Mouse (Mus musculus): ENCODE measurements around the gene H2-M10.6. TPM values are rescaled to one million over a fixed set of nuclear protein-coding genes. Genes with fewer than 3 reads are reported as not detected.
"Not testable (repeated sequence)": the region's sequence is repeated elsewhere in the genome, so short reads cannot be mapped to it uniquely, and the experiment has no call there.

The H2-M10.6 gene
- not detected for total RNA-seq (2021)
- long read RNA-seq, experiment 1, result 0 reads
- long read RNA-seq, experiment 2, result 0 reads

DNA sequence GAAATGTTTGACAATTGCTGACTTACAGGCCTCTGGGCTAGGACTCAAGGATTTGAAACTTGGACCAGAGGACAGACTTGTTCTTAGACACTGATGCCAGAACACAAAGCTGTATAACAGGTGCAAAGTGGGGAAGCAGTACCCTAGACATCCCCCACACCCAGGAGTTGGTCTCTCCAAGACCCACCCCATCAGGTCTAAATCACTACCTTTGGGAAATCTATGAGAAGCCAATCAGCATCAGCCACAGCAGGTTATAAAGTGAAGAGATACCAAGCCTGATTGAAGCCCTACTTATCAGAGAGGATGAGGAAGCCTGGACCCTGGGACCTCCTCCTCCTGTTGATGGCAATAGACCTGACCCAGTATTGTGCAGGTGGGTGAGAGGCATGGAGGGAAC, at the start of gene H2-M10.6:
TSS of gene H2-M10.6 (plus strand) at position 301 of the 400 bp plus-strand sequence.
- Histone ChIP-seq H3K27ac (no peak within 1 kb of the TSS), H3K4me3 (no peak within 1 kb of the TSS)
- TF ChIP-seq CTCF (IDR thresholded peaks at IDR 0.05), result no peak
- intact Hi-C loops (cut with DNase I), result no loop called here
- DNase-seq (ENCODE audit: extremely low spot score in 1 of 2, low spot score in 2 of 2), result no peak

DNA sequence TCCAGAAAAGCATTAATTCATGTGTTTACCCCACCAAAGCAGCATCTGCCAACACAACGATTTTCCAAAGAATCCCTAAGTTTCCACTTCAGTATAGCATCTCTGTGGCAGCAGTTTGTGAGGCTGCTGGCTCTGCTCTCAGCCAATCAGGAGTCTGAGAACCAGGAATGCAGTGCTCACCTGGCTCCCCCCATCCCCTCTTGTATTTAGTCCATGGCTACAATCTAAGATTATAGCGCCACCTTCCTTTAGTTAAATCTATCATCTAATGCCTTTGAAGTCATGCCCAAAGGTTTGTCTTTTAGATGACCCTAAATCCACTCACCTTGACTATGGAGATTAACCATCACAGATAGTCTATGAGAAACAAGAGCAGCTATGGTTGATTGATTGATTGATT, 48.2 kb upstream of the H2-M10.6 start:
- Histone ChIP-seq H3K4me3 (no peak overlapping the region), H3K27ac (no peak overlapping the region)
- intact Hi-C loops (cut with DNase I), result no loop called here
- no peak for DNase-seq (ENCODE audit: extremely low spot score in 1 of 2, low spot score in 2 of 2)
- no peak for TF ChIP-seq CTCF (IDR thresholded peaks at IDR 0.05)

DNA sequence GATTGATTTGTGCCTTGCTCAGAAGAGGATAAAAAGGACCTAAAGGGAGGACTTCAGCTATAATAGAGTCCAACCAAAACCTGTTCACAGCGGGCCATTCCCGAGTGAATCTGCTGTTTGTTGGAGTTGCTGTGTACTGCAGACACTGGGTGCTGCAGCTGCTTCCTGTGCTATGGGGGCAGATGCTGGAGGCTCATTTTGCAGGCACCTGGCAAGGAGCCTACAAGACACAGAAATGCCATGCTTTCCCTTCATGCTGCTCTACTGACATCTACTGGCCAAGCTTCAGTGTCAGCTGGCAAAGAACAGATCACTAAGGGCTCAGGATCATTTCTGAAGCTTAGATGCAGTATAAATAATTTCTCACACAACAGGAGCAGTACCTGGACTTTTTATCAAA, 47.7 kb upstream of the H2-M10.6 start:
- H3K4me3 ChIP-seq; intact Hi-C loops (cut with DNase I); H3K27ac ChIP-seq: not testable (repeated sequence)
- TF ChIP-seq CTCF (IDR thresholded peaks at IDR 0.05), result peak; percentile 48
- peak; percentile 23 to 25 for DNase-seq (ENCODE audit: extremely low spot score in 1 of 2, low spot score in 2 of 2)

DNA sequence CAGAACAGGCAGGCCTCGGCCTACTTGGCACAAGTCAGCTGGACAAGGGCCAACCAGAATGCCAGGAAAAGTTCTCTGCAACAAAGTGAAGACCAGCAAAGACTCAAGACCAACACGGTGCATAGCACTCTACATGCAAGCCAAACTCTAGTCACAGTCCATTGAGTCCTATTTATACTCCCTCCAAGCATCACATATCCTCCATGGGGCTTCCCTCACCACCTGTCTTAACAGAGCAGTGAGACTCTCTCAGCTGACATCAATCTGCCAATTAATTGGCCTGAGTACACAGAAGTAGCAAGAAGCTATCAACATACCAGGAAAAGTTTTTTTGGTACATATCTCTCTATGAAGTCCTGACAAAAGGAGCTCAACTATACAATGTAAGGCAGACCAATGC, 46.6 kb upstream of the H2-M10.6 start:
- H3K27ac ChIP-seq; intact Hi-C loops (cut with DNase I): not testable (repeated sequence)

DNA sequence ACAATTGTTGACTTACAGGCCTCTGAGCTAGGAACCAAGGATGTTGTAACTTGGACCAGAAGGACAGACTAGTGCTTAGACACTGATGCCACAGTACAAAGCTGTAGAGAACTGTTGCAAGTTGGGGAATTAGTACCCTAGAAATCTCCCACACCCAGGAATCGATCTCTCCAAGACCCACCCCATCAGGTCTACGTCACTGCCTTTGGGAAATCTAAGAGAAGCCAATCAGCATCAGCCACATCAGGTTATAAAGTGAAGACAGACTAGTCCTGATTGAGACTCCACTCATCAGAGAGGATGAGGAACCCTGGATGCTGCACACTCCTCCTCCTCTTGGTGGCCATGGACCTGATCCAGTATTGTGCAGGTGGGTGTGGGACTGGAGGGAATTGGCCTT, 39.4 kb upstream of the H2-M10.6 start, which contains the start of gene H2-M10.5:
TSS of gene H2-M10.5 (plus strand) at position 301 of the 400 bp plus-strand sequence.
- DNase-seq (ENCODE audit: extremely low spot score in 1 of 2, low spot score in 2 of 2); intact Hi-C loops (cut with DNase I); H3K4me3 ChIP-seq; H3K27ac ChIP-seq: not testable (repeated sequence)

More for the DNA sequence above, 46.6 kb upstream of the H2-M10.6 start:
- DNase-seq (ENCODE audit: extremely low spot score in 1 of 2, low spot score in 2 of 2); H3K4me3 ChIP-seq: not testable (repeated sequence)

DNA sequence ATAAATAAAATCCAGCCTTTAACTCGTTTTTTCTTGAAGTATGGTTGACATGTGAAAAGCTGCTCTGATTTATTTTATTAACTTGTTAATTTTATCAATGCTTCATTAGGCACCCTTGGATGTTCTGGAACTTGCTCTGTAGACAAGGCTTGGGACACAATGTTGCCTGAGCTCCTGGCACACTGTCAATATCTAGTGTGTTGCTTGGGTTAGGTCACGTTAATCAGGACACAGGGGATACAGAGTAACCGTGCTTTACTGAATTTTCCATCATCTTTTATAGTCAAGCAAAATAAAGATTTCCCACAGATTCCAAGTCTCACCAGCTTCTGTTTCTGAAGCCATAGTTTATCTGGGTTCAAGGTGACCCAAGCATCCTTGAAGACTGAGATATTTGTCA, 30.4 kb upstream of the H2-M10.6 start:
- Histone ChIP-seq H3K27ac (no peak overlapping the region), H3K4me3 (no peak overlapping the region)
- intact Hi-C loops (cut with DNase I), result no loop called here
- no peak for TF ChIP-seq CTCF (IDR thresholded peaks at IDR 0.05)
- DNase-seq (ENCODE audit: extremely low spot score in 1 of 2, low spot score in 2 of 2), result no peak

DNA sequence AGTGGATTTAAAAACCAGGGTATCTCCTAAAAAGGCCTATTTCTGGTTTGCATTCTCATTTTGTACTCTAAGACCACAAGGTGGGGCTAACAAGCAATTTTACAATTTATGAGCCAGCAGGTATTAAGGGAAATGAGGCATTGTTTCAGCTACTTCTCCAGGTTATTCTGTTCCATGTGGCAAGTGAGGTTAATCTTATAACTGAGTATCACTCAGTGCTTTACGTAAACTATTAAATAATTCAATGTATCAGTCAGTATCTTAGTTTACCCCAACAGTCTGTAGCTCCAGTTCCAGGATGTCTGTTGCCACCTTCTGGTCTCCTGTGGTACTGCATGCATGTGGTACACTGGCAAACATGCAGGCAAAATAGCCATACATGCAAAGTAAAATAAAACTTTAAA, 25.5 kb upstream of the H2-M10.6 start:
- H3K27ac ChIP-seq, H3K4me3 ChIP-seq: not testable (repeated sequence)
- peak; percentile 12 to 24 for DNase-seq (ENCODE audit: extremely low spot score in 1 of 2, low spot score in 2 of 2)
- intact Hi-C loops (cut with DNase I), result loop anchor here (2.0 kb wide), 1 partner anchor 478 kb away; no protein-coding TSS in a partner anchor
- peak; percentile 78 for TF ChIP-seq CTCF (IDR thresholded peaks at IDR 0.05)

DNA sequence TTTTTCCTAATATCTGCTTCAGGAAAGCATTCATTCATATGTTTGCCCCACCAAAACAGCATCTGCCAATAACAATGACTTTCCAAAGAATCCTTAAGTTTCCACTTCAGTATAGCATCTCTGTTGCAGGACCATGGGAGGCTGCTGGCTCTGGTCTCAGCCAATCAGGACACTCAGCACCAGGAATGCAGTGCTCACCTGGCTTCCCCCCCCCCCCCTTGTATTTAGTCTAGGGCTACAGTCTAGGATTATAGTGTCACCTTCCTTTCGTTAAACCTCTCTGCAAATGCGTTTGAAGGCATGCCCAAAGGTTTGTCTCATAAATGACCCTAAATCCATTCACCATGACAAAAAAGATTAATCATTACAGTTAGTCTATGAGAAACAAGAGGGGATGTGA, 23.6 kb upstream of the H2-M10.6 start:
- no peak for DNase-seq (ENCODE audit: extremely low spot score in 1 of 2, low spot score in 2 of 2)
- no peak for TF ChIP-seq CTCF (IDR thresholded peaks at IDR 0.05)
- intact Hi-C loops (cut with DNase I), result loop anchor here (2.0 kb wide), 1 partner anchor 432 kb away; no protein-coding TSS in a partner anchor

DNA sequence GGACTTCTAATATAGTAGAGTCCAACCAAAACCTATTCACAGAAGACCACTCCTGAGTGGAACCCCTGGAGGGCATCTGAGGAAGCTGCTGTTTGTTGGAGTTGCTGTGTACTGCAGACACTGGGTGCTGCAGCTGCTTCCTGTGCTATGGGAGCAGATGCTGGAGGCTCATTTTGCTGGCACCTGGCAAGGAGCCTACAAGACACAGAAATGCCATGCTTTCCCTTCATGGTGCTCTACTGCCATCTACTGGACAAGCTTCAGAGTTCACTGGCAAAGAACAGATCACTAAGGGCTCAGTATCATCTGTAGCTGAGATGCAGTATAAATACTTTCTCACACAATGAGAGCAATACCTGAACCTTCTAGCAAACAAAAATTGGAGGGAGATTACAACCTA, 23.2 kb upstream of the H2-M10.6 start:
- intact Hi-C loops (cut with DNase I), result loop anchor here (2.0 kb wide), 1 partner anchor 432 kb away; no protein-coding TSS in a partner anchor
- not testable (repeated sequence) for H3K4me3 ChIP-seq, H3K27ac ChIP-seq
- TF ChIP-seq CTCF (IDR thresholded peaks at IDR 0.05), result peak; percentile 90
- DNase-seq (ENCODE audit: extremely low spot score in 1 of 2, low spot score in 2 of 2), result peak; percentile 69 to 77

More for the DNA sequence above, 23.6 kb upstream of the H2-M10.6 start:
- no peak overlapping the region for H3K4me3 ChIP-seq
- no peak overlapping the region for H3K27ac ChIP-seq

DNA sequence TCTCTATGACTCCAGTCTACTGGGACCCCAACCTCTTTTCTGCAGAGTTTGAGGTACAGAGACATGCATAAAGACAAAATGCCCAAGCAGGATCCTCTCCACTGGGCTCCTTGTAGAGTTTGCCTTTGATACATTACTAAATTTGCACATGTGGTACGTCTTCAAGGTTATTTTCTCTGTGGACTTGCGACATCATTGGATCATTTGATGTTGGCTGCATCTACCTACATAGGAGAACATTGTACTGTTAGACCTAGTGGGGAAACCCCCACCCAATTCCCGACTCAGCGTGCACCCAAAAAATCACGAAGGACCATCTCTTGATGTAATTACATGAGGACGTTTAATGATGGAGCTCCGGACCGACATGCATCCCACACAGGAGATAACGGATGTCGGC, 12.5 kb upstream of the H2-M10.6 start:
- no peak for DNase-seq (ENCODE audit: extremely low spot score in 1 of 2, low spot score in 2 of 2)
- TF ChIP-seq CTCF (IDR thresholded peaks at IDR 0.05), result no peak
- intact Hi-C loops (cut with DNase I), result no loop called here
- Histone ChIP-seq H3K4me3 (no peak overlapping the region), H3K27ac (no peak overlapping the region)

DNA sequence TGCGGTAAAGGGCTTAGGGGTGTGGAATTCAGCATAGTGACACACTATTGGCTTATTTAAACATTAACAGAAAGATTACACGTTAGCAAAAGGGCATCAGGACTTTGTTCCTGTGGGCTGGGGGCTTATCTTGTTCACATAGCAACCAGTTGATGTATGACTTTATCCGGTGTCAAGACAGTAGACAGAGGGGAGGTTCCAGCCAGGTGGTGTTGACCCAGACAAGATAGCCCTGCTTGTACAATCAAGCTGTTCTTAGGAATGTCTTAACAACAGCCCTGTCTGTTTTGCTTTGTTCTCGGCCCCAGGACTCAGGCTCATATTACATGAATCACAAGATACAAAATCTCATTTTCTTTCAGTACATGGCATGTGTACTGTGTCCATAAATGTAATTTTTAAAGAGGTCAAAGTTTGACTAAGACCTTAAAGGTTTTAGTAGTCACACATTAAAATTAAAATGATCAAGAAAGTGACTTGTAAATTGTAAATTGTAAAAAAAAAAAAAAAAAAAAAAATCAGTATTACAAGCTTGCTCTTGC, 12.0 kb upstream of the H2-M10.6 start:
- intact Hi-C loops (cut with DNase I), result not testable (repeated sequence)

DNA sequence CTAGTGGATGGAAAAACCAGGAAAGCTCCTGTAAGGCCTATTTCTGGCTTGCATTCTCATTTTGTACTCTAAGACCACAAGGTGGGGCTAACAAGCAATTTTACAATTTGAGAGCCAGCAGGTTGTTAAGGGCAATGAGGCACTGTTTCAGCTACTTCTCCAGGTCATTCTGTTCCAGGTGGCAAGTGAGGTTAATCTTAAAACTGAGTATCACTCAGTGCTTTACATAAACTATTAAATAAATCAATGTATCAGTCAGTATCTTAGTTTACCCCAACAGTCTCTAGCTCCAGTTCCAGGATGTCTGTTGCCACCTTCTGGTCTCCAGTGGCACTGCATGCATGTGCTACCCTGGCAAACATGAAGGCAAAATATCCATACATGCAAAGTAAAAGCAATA, 12.0 kb downstream of the H2-M10.6 start:
- peak; percentile 74 for TF ChIP-seq CTCF (IDR thresholded peaks at IDR 0.05)
- intact Hi-C loops (cut with DNase I), result no loop called here
- no peak overlapping the region for H3K27ac ChIP-seq
- peak; percentile 18 to 37 for DNase-seq (ENCODE audit: extremely low spot score in 1 of 2, low spot score in 2 of 2)
- H3K4me3 ChIP-seq, result no peak overlapping the region

More for the DNA sequence above, 12.0 kb upstream of the H2-M10.6 start:
- DNase-seq (ENCODE audit: extremely low spot score in 1 of 2, low spot score in 2 of 2); H3K4me3 ChIP-seq; H3K27ac ChIP-seq: not testable (repeated sequence)

DNA sequence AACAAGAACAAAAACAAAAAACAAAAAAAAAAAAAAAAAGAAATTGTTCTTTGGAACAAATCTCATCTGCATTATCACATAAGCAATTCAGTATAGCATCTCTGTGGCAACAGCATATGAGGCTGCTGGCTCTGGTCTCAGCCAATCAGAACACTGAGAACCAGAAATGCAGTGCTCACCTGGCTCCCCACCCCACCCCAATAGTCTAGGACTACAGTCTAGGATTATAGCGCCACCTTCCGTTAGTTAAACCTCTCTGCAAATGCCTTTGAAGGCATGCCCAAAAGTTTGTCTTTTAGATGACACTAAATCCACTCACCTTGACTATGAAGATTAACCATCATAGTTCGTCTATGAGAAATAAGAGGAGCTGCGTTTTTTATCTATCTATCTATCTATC, 13.6 kb downstream of the H2-M10.6 start:
- TF ChIP-seq CTCF (IDR thresholded peaks at IDR 0.05), result peak; percentile 27
- intact Hi-C loops (cut with DNase I), result no loop called here
- DNase-seq (ENCODE audit: extremely low spot score in 1 of 2, low spot score in 2 of 2), result peak in 1 of 2 experiments; percentile 15
- Histone ChIP-seq H3K4me3 (no peak overlapping the region; the same call in 1 of the 2 replicates), H3K27ac (no peak overlapping the region)

Measured in left cerebral cortex, adult 2 months (tissue).